Mouse (Mus musculus): ENCODE results near the gene Gsn. TPM values are rescaled to one million over a fixed set of nuclear protein-coding genes. Genes with fewer than 3 reads are reported as not detected.

The Gsn gene
- polyA plus RNA-seq, 1 experiment from 2014 or later, result 16.7 TPM

DNA sequence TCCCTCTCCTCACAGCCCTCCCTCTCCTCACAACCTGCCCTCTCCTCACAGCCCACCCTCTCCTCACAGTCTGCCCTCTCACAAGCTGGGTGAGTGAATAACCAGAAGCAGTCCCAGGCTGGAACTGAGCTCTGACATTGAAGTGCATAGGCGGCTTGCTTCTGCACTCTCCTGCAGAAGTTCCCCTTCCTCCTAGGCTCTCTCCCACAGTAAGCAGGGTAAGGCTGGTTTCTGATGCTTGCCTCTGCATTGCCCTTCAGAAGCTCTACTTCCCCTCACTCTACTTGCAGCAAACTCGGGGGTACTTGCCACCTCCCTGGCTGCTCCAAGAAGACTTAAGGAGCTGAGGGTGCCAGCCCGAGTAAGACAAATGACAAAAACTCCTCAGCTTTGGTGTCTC is 11.9 kb upstream of the Gsn start:
- ATAC-seq, result no peak
- no peaks in the 10 kb centered on the region; the same call in 1 of the 2 replicates for H3K9me3 ChIP-seq (ENCODE audit: control insufficient read depth, low read length)
- H3K27me3 ChIP-seq (replicated peaks; ENCODE audit: control insufficient read depth, insufficient read depth, low read length), result no peaks in the 10 kb centered on the region
- H3K4me3 ChIP-seq (replicated peaks; ENCODE audit: low read length), result no peak overlapping the region
- no peaks in the 10 kb centered on the region for H3K4me1 ChIP-seq (replicated peaks; ENCODE audit: control insufficient read depth, insufficient read depth, low read length)
- no peaks in the 10 kb centered on the region for H3K36me3 ChIP-seq (ENCODE audit: control insufficient read depth, insufficient read depth)
- H3K9ac ChIP-seq (replicated peaks; ENCODE audit: low read depth, low read length), result no peak overlapping the region
- H3K4me2 ChIP-seq (ENCODE audit: low read length), result no peak overlapping the region
- WGBS, result 59% methylated on average over 3 of the region's 3 CpGs
- H3K27ac ChIP-seq (ENCODE audit: low read length), result no peak overlapping the region

DNA sequence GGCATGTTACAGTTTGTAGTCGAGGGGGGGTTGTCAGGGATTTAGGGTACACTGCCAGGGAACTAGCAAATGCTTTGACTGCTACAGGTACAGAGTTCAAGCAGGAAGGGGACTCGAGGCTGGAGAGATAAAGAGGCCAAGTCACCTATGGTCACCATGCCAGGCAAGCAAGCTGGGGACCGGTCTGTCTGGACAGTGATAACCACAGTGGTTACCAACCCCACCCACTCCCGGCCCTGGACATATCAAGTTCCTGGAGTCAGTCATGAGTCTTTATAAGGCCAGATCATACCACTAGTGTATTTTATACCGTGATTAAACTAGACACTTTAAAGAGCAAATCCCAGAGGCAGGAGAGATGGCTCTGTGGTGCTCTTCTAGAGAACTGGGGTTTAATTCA is 8.4 kb upstream of the Gsn start:
- H3K27me3 ChIP-seq (replicated peaks; ENCODE audit: control insufficient read depth, insufficient read depth, low read length), result no peaks in the 10 kb centered on the region
- no peak overlapping the region for H3K9ac ChIP-seq (replicated peaks; ENCODE audit: low read depth, low read length)
- no peak for ATAC-seq
- 73% methylated on average over 5 of the region's 5 CpGs for WGBS
- no peaks in the 10 kb centered on the region; the same call in 1 of the 2 replicates for H3K9me3 ChIP-seq (ENCODE audit: control insufficient read depth, low read length)
- no peak overlapping the region for H3K27ac ChIP-seq (ENCODE audit: low read length)
- H3K4me1 ChIP-seq (replicated peaks; ENCODE audit: control insufficient read depth, insufficient read depth, low read length), result no peaks in the 10 kb centered on the region
- no peak overlapping the region for H3K4me3 ChIP-seq (replicated peaks; ENCODE audit: low read length)
- no peaks in the 10 kb centered on the region for H3K36me3 ChIP-seq (ENCODE audit: control insufficient read depth, insufficient read depth)
- H3K4me2 ChIP-seq (ENCODE audit: low read length), result no peak overlapping the region

DNA sequence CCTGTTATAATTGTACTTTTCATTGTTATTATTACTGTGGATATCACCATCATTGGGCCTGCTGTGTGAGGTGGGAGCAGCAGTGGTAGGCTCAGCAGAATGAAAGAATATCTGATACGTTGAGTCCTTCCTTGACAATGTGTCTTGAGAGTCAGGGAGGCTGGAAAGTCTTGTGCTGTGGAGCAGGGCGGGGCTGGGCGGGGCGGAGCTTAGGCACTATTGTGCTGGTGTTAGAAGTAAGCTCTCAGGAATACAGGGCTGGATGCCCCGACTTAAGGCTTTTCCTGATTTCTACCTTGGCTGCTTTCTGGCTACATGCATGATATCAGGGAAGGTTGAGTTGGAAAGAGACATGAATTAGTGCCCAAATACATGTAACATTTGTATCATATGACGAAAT is 3.4 kb upstream of the Gsn start:
- Histone ChIP-seq H3K36me3 (ENCODE audit: control insufficient read depth, insufficient read depth) (no peaks in the 10 kb centered on the region), H3K9ac (replicated peaks; ENCODE audit: low read depth, low read length) (no peak overlapping the region), H3K27ac (ENCODE audit: low read length) (no peak overlapping the region), H3K27me3 (replicated peaks; ENCODE audit: control insufficient read depth, insufficient read depth, low read length) (peaks cover 7% of the 10 kb centered on the region), H3K9me3 (ENCODE audit: control insufficient read depth, low read length) (no peaks in the 10 kb centered on the region), H3K4me3 (replicated peaks; ENCODE audit: low read length) (no peak overlapping the region), H3K4me2 (ENCODE audit: low read length) (no peak overlapping the region), H3K4me1 (replicated peaks; ENCODE audit: control insufficient read depth, insufficient read depth, low read length) (peaks cover 11% of the 10 kb centered on the region)
- WGBS, result 21% methylated on average over 6 of the region's 6 CpGs
- ATAC-seq, result no peak

DNA sequence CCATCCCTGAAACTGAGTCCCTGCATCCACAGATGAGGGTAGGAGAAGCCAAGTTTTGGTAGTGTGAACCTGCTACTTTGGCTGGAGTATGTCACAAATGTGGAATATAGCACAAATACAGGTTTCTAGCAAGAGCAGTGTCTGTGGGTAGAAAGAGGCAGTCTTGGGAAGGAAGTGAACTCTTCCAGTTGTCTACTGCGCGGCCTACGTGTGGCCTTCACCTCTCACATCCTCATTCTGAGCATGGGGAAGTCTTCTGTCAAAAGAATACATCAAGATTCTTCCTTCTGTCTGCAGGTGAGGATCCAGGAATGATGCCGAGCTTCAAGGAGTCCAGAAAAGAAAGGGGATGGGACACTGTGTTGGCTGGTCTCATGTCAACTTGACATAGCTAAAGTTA is 2.4 kb upstream of the Gsn start:
- Histone ChIP-seq H3K36me3 (ENCODE audit: control insufficient read depth, insufficient read depth) (no peaks in the 10 kb centered on the region), H3K4me1 (replicated peaks; ENCODE audit: control insufficient read depth, insufficient read depth, low read length) (peaks cover 11% of the 10 kb centered on the region), H3K27ac (ENCODE audit: low read length) (no peak overlapping the region), H3K9me3 (ENCODE audit: control insufficient read depth, low read length) (no peaks in the 10 kb centered on the region), H3K4me2 (ENCODE audit: low read length) (no peak overlapping the region), H3K4me3 (replicated peaks; ENCODE audit: low read length) (no peak overlapping the region), H3K9ac (replicated peaks; ENCODE audit: low read depth, low read length) (no peak overlapping the region), H3K27me3 (replicated peaks; ENCODE audit: control insufficient read depth, insufficient read depth, low read length) (peaks cover 7% of the 10 kb centered on the region)
- ATAC-seq, result no peak
- WGBS, result 94% methylated on average over 4 of the region's 4 CpGs

DNA sequence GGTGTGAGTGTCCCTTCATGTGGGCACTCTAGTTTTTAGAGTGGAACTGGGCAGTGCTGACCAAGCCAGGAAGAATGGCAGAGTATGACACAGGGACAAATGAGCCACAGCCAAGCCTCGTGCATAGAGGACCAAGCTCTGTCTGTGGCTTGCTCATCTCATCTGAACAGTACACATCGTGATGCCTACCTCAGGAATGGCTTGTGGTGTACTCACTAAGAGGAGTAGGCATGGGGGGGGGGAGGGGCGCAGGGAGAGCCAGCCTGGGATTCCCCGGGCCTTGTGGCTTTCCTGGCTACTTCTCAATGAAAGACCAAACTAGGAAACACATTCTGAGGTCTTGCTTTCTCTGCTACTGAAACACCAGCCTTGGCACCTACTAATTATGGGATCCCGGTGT is 1.2 kb upstream of the Gsn start:
- H3K36me3 ChIP-seq (ENCODE audit: control insufficient read depth, insufficient read depth), result no peaks in the 10 kb centered on the region
- H3K27ac ChIP-seq (ENCODE audit: low read length), result no peak overlapping the region
- no peak overlapping the region for H3K4me3 ChIP-seq (replicated peaks; ENCODE audit: low read length)
- H3K4me2 ChIP-seq (ENCODE audit: low read length), result no peak overlapping the region
- ATAC-seq, result no peak
- peaks cover 7% of the 10 kb centered on the region for H3K27me3 ChIP-seq (replicated peaks; ENCODE audit: control insufficient read depth, insufficient read depth, low read length)
- H3K4me1 ChIP-seq (replicated peaks; ENCODE audit: control insufficient read depth, insufficient read depth, low read length), result peaks cover 11% of the 10 kb centered on the region
- no peak overlapping the region for H3K9ac ChIP-seq (replicated peaks; ENCODE audit: low read depth, low read length)
- no peaks in the 10 kb centered on the region for H3K9me3 ChIP-seq (ENCODE audit: control insufficient read depth, low read length)
- WGBS, result 68% methylated on average over 5 of the region's 5 CpGs

DNA sequence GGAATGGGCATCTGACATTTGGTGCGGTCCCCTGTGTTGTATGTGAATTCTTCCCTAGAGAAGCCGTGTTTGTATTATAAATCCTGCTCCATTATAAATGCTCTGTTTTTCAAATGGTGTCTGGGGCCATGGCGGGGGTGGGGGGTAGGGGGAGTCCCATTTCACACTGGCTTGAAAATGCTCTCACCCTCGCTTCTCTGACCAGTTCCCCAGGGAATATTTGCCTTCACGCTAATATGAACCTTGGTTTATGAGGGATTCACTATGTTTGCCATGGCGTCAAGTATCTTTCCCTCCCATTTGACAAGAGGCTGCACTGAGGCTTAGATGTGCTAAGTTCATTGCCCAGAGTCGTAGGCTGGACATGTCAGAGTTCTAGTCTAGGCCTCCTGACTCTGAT is 718 bp upstream of the Gsn start:
- no peaks in the 10 kb centered on the region for H3K9me3 ChIP-seq (ENCODE audit: control insufficient read depth, low read length)
- no peak for ATAC-seq
- H3K9ac ChIP-seq (replicated peaks; ENCODE audit: low read depth, low read length), result no peak overlapping the region
- no peak overlapping the region for H3K4me2 ChIP-seq (ENCODE audit: low read length)
- H3K4me1 ChIP-seq (replicated peaks; ENCODE audit: control insufficient read depth, insufficient read depth, low read length), result peaks cover 11% of the 10 kb centered on the region
- no peak overlapping the region for H3K4me3 ChIP-seq (replicated peaks; ENCODE audit: low read length)
- H3K36me3 ChIP-seq (ENCODE audit: control insufficient read depth, insufficient read depth), result no peaks in the 10 kb centered on the region
- WGBS, result 82% methylated on average over 7 of the region's 7 CpGs
- no peak overlapping the region for H3K27ac ChIP-seq (ENCODE audit: low read length)
- H3K27me3 ChIP-seq (replicated peaks; ENCODE audit: control insufficient read depth, insufficient read depth, low read length), result peaks cover 7% of the 10 kb centered on the region

DNA sequence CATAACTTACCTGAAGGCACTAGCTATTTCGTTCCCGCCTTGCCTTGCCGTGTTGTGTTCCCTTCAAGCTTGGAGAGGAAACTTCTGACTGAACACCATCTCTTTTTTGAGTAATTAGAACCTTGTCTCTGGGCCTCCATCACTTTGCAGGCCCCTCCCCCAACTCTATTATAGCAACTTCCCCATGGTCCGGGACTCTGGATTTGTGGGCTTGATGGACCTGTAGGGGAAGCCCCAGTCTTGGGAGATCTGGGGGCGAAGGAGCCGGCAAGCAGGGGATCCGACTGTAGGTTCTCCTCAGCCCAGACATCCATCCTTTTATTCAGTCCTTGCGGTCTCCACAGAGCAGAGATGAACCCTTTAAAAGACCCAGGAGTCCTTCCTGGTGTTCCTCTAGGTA is 752 bp downstream of the Gsn start:
- no peak for ATAC-seq
- H3K9me3 ChIP-seq (ENCODE audit: control insufficient read depth, low read length), result no peaks in the 10 kb centered on the region
- H3K27me3 ChIP-seq (replicated peaks; ENCODE audit: control insufficient read depth, insufficient read depth, low read length), result peaks cover 7% of the 10 kb centered on the region
- no peak overlapping the region for H3K27ac ChIP-seq (ENCODE audit: low read length)
- peaks cover 11% of the 10 kb centered on the region for H3K4me1 ChIP-seq (replicated peaks; ENCODE audit: control insufficient read depth, insufficient read depth, low read length)
- peak overlapping the region; percentile 95 for H3K4me2 ChIP-seq (ENCODE audit: low read length)
- H3K4me3 ChIP-seq (replicated peaks; ENCODE audit: low read length), result peak overlapping the region; percentile 67
- no peaks in the 10 kb centered on the region for H3K36me3 ChIP-seq (ENCODE audit: control insufficient read depth, insufficient read depth)
- no peak overlapping the region for H3K9ac ChIP-seq (replicated peaks; ENCODE audit: low read depth, low read length)
- 50% methylated on average over 8 of the region's 8 CpGs for WGBS

DNA sequence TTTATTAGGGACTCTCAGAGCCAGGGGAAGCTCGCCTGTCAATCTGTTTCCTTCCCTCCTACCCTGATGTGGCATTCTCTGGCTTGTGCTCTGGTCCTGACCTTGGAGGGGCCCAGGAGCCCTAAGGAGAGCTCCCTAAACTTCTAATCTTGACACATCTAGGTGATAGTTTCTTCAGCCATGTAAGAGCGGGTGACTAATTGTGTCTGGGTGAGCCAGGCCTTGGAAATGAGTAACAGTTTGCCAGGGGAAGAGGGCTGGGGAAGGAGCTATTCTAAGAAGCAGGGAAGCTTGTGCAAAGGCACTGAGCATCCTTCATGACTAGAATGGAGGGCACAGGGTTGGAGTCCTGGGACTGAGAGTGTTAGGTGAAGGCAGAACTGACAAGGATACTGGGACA is 1.7 kb downstream of the Gsn start:
- ATAC-seq, result no peak
- no peak overlapping the region for H3K4me2 ChIP-seq (ENCODE audit: low read length)
- no peaks in the 10 kb centered on the region for H3K36me3 ChIP-seq (ENCODE audit: control insufficient read depth, insufficient read depth)
- no peak overlapping the region for H3K9ac ChIP-seq (replicated peaks; ENCODE audit: low read depth, low read length)
- no peak overlapping the region for H3K27ac ChIP-seq (ENCODE audit: low read length)
- peaks cover 7% of the 10 kb centered on the region for H3K27me3 ChIP-seq (replicated peaks; ENCODE audit: control insufficient read depth, insufficient read depth, low read length)
- no peaks in the 10 kb centered on the region for H3K9me3 ChIP-seq (ENCODE audit: control insufficient read depth, low read length)
- no peak overlapping the region for H3K4me3 ChIP-seq (replicated peaks; ENCODE audit: low read length)
- H3K4me1 ChIP-seq (replicated peaks; ENCODE audit: control insufficient read depth, insufficient read depth, low read length), result peaks cover 11% of the 10 kb centered on the region
- 71% methylated on average over 2 of the region's 2 CpGs for WGBS

DNA sequence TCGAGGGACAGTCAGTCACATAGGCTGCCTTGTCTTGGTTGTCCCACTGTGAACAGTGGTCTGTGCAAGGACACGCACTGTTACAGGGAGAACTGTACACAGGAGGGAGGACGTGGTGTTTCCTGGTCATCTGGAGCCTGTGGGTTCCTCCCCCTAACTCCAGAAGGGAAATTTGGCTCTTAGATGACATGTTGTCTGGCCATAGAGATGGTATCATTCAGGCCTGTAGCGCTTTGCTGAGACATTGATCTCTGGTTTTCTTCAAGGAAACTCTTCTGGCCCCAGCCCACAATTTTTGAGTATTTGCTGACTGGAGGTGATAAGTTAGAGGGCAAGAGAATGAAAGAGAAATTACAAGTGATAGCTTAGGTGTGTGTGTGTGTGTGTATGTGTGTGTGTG is 2.4 kb downstream of the Gsn start:
- Histone ChIP-seq H3K27me3 (replicated peaks; ENCODE audit: control insufficient read depth, insufficient read depth, low read length) (peaks cover 7% of the 10 kb centered on the region), H3K4me2 (ENCODE audit: low read length) (no peak overlapping the region), H3K4me1 (replicated peaks; ENCODE audit: control insufficient read depth, insufficient read depth, low read length) (peaks cover 11% of the 10 kb centered on the region), H3K9ac (replicated peaks; ENCODE audit: low read depth, low read length) (no peak overlapping the region), H3K4me3 (replicated peaks; ENCODE audit: low read length) (no peak overlapping the region), H3K9me3 (ENCODE audit: control insufficient read depth, low read length) (no peaks in the 10 kb centered on the region), H3K27ac (ENCODE audit: low read length) (no peak overlapping the region), H3K36me3 (ENCODE audit: control insufficient read depth, insufficient read depth) (no peaks in the 10 kb centered on the region)
- ATAC-seq, result no peak
- WGBS, result 94% methylated on average over 4 of the region's 4 CpGs

DNA sequence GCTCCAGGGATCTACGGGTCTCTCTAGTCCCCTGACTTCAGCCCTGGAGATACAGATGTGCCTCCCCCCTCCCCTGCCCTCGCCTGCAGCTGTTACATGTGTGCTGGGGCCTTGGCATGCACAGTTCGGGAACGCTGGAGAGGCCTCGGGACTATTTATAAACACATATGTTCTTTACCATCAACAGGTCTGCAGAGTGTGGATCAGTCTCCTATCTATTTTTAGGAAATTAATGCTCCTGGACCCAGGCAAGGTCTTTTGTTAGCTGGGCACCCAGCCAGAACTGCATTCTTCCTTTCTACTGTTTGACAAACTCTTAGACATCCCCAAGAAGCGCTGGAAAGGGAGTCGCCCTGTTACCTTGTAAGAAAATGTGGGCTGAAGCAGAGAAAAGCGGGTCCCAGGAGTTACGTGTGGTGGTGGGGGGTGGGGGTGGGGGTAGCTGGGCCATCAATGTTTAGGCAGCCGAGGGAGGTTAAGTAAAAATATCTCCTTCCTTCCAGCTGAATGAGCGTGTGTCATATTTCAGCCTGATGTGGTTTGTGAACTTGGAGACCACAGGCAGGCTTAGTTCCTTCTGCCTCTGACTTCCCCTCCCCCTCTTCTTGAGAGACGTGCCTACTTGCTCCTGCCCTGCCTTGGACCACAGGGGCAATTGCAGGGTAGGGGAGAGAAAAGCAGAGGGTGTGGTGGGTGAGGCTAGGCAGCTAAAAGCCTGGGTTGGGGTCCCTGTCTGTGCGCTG is 3.3 kb downstream of the Gsn start:
- H3K36me3 ChIP-seq (ENCODE audit: control insufficient read depth, insufficient read depth), result no peaks in the 10 kb centered on the region
- peaks cover 4% of the 10 kb centered on the region for H3K27me3 ChIP-seq (replicated peaks; ENCODE audit: control insufficient read depth, insufficient read depth, low read length)
- no peaks in the 10 kb centered on the region for H3K9me3 ChIP-seq (ENCODE audit: control insufficient read depth, low read length)
- ATAC-seq, result no peak
- 53% methylated on average over 13 of the region's 13 CpGs for WGBS
- no peak overlapping the region for H3K4me3 ChIP-seq (replicated peaks; ENCODE audit: low read length)
- no peak overlapping the region for H3K4me2 ChIP-seq (ENCODE audit: low read length)
- no peak overlapping the region for H3K27ac ChIP-seq (ENCODE audit: low read length)
- peaks cover 11% of the 10 kb centered on the region for H3K4me1 ChIP-seq (replicated peaks; ENCODE audit: control insufficient read depth, insufficient read depth, low read length)
- no peak overlapping the region for H3K9ac ChIP-seq (replicated peaks; ENCODE audit: low read depth, low read length)
